Mouse (Mus musculus) bone marrow, adult 2 months (tissue): ENCODE data around the gene Olfr1513.

Experiments used
- CTCF ChIP-seq: fragments of 200-500 bp; IDR thresholded peaks from 2 replicates; pipeline ENCODE4 v1.5.1; 2011; ENCODE audit warnings: low read length, control low read depth; ENCODE audit not compliant: control insufficient read depth, insufficient read depth
- POLR2A ChIP-seq: fragments of 200-500 bp; IDR thresholded peaks from 2 replicates; pipeline ENCODE4 v1.6.1; 2011; ENCODE audit warnings: low read depth, mild to moderate bottlenecking, control low read depth, low read length, borderline replicate concordance; ENCODE audit not compliant: control insufficient read depth

DNA sequence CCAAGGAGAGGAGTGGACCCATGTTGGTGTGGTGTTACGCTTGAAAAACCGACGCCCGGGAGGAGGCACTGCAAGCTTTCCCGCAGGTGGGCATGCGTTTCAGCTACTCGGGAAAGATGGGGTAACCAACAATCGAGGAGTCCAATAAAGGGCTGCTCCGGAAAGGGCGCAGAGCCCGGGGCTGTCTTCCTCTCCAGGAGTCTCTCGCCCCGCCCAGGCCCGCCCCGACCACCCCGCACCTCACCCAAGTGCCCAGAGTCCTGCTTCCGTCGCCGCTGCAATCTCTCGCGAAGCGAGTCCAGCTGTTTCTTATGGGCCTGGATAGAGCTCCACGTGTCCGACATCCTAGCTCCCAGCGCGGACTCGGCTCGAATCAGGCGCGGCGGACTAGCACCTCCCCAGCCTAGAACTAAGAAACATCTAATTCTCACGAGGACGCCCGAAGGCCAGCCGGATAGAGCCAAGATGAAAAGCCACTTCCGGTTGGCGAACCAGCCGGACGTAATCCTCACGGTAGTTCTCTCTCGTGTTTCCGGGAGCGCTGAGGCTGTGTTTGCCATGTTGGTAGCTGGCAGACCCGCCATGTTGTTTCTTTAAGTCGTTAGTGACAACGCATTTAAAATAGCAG, 51.5 kb downstream of the Olfr1513 start, which contains the start of gene Mettl3:
- TF ChIP-seq CTCF (no peak), POLR2A (peak; percentile 38; the same call in 1 of the 2 replicates)
